Comparison of ENCODE assay signal across 23 mouse cellular contexts in the genomic region with DNA sequence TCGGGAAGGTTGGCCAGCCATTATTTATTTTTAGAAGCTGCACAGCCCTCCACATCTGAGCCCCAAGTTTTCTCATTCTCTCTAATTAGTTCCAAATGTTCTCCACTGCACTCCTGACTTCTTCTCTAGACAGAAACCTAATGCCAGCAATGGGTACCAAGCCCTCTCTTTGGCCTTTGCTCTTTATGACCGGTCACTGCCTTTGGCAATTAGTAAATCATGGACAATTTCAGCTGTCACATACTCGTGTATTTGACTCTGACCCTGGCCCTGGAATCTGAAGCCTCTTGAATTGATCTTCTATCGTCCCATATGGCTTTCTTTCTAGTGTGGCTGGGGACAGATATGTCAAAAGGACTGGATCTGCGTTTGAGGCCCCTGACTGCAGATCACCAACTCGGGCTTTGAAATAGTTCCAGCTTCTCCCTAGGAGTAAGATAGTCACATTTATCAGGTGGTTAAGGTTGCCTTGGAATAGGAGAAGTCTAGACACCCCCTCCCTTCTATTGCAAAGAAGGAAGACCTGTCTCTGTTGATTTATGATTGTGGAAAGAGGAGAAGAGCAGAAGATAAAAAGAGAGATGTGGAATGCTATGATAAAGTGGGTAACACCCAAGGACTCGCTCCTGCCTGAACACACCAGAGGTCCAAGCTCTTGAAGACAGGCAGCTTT.
DNase-seq lines count a peak whose midpoint lies in the region; ATAC-seq lines count a peak whose summit lies in the region.
"Had no signal": no experiment of that assay in that cellular context is flagged by ENCODE, and none has a peak within 500 bp of the region (broad histone marks: within the 10 kb centered on the region; RNA-seq: fewer than 3 reads in every experiment).

No protein-coding gene starts in this region.

- H3K4me1 ChIP-seq in heart, embryonic 12.5 days (replicated peaks): peaks cover 19% of the 10 kb centered on the region
- peaks cover 3% of the 10 kb centered on the region; the same call in 1 of the 2 replicates for H3K4me1 ChIP-seq in neural tube, embryonic 15.5 days

- no peak for DNase-seq in heart, postnatal 4 days
- peak; percentile 50 for DNase-seq in neural tube, embryonic 10.5 days (ENCODE audit: extremely low spot score, low spot score)
- DNase-seq in fibroblast of lung, adult 2 months (ENCODE audit: low read depth): peak; percentile 10
- peak; percentile 18 for DNase-seq in yolk sac, embryonic 10.5 days (ENCODE audit: low spot score)
- DNase-seq in lung, postnatal 25 days (ENCODE audit: low spot score): no peak
- DNase-seq in lung, postnatal 10 days: no peak
- DNase-seq: cerebellum, adult 8-10 months; gastrocnemius, postnatal 25 days; heart, adult 2 months; kidney, postnatal 14 days; left cerebral cortex, postnatal 4 days; lung, adult 18-20 months; lung, postnatal 4 days; right cerebral cortex, postnatal 14 days; thymus, adult 2 months had no signal

- H3K9me3 ChIP-seq in heart, embryonic 12.5 days (replicated peaks): no peaks in the 10 kb centered on the region
- no peaks in the 10 kb centered on the region for H3K9me3 ChIP-seq in neural tube, embryonic 15.5 days (replicated peaks)
- H3K9me3 ChIP-seq: forebrain, embryonic 13.5 days; heart, embryonic 15.5 days; midbrain, embryonic 10.5 days; neural tube, embryonic 13.5 days had no signal

- H3K4me3 ChIP-seq in heart, embryonic 12.5 days: no peak overlapping the region
- H3K4me3 ChIP-seq in neural tube, embryonic 15.5 days (replicated peaks): no peak overlapping the region
- H3K4me3 ChIP-seq: forebrain, embryonic 13.5 days; heart, adult 2 months; heart, embryonic 15.5 days; midbrain, embryonic 10.5 days; neural tube, embryonic 13.5 days had no signal

- 33% methylated on average over 7 of the region's 7 CpGs for WGBS in heart, embryonic 12.5 days
- 73% methylated on average over 7 of the region's 7 CpGs for whole genome bisulfite sequencing in neural tube, embryonic 15.5 days

- no peak overlapping the region for H3K9ac ChIP-seq in heart, embryonic 12.5 days
- no peak overlapping the region for H3K9ac ChIP-seq in neural tube, embryonic 15.5 days (replicated peaks)
- H3K9ac ChIP-seq: forebrain, embryonic 13.5 days; heart, embryonic 15.5 days; neural tube, embryonic 13.5 days had no signal

- no peaks in the 10 kb centered on the region for H3K27me3 ChIP-seq in heart, embryonic 12.5 days (replicated peaks)
- no peaks in the 10 kb centered on the region for H3K27me3 ChIP-seq in neural tube, embryonic 15.5 days (replicated peaks)
- H3K27me3 ChIP-seq: forebrain, embryonic 13.5 days; heart, embryonic 15.5 days; neural tube, embryonic 13.5 days had no signal

- H3K27ac ChIP-seq in heart, embryonic 12.5 days (ENCODE audit: poor library complexity, severe bottlenecking): 0 out of 2 replicates have a peak overlapping the region, but pooled peaks have one; percentile 33
- H3K27ac ChIP-seq in neural tube, embryonic 15.5 days (replicated peaks): no peak overlapping the region
- H3K27ac ChIP-seq: forebrain, embryonic 13.5 days; heart, adult 2 months; heart, embryonic 15.5 days; midbrain, embryonic 10.5 days; neural tube, embryonic 13.5 days had no signal

- ATAC-seq in heart, embryonic 12.5 days (ENCODE audit: insufficient number of reproducible peaks, low FRiP score): no peak
- no peak for ATAC-seq in neural tube, embryonic 15.5 days (ENCODE audit: low FRiP score)
- ATAC-seq: forebrain, embryonic 13.5 days had no signal

- H3K36me3 ChIP-seq in heart, embryonic 12.5 days: no peaks in the 10 kb centered on the region
- no peaks in the 10 kb centered on the region for H3K36me3 ChIP-seq in neural tube, embryonic 15.5 days
- H3K36me3 ChIP-seq: G1E; heart, embryonic 15.5 days; midbrain, embryonic 10.5 days; neural tube, embryonic 13.5 days had no signal

- H3K4me2 ChIP-seq in heart, embryonic 12.5 days: no peak overlapping the region
- no peak overlapping the region for H3K4me2 ChIP-seq in neural tube, embryonic 15.5 days
- H3K4me2 ChIP-seq: forebrain, embryonic 13.5 days; heart, embryonic 15.5 days; liver, embryonic 11.5 days; neural tube, embryonic 13.5 days had no signal

Comparison
In these comparisons a context has a peak if more than half of its experiments do, and no peak if none do; other contexts are left out.
1. DNase-seq: peak in neural tube, embryonic 10.5 days (single experiment), fibroblast of lung, adult 2 months (single experiment) and yolk sac, embryonic 10.5 days (single experiment); none in heart, postnatal 4 days (single experiment), lung, postnatal 25 days (single experiment) and lung, postnatal 10 days (single experiment).